Mouse (Mus musculus) erythroid progenitor cell, adult 5-6 weeks (primary cell): ENCODE data around the gene Fubp3. TPM values are rescaled to one million over a fixed set of nuclear protein-coding genes. Genes with fewer than 3 reads are reported as not detected.

Experiments
- ATAC-seq: replicated peaks from 2 replicates; pipeline ENCODE4 v1.8.0; 2016; ENCODE audit warnings: moderate number of reproducible peaks, mild to moderate bottlenecking, moderate TSS enrichment, inconsistent platforms; ENCODE audit not compliant: poor library complexity, low FRiP score, severe bottlenecking
- total RNA-seq, 2 experiments: library from RNA; stranded (forward) in 1 of 2; stranded (reverse) in 1 of 2; fragments of 150-400 nt in 1 of 2; fragments of 186-747, 209-891 nt in 1 of 2; gene quantifications; 2 replicates each; pipeline versions ENCODE4 v1.2.3 to v1.2.4; 2015 to 2017; ENCODE audit warnings: low replicate concordance in 2 of 2

The Fubp3 gene
- total RNA-seq, 2 experiments from 2014 or later = 3.4 to 3.6 TPM

DNA sequence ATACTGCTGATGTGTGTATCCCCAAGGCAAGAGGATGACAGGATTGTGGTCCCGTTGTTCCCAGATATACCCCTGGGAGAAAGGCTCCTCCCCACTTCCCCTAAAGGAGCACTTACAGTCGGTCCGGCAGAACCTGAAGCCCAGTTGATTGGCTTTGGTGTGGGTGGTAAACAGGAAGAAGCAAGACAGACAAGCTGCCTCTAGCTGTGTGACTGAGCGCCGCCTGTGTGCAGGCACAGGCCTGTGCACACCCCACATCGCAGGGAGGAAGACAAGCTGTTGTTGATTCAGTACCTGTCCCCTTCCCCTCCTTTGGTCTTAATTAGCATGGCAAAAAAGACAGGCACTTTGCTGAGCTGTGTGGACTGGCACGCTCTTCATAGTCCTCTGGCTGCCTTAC, 41.3 kb downstream of the Fubp3 start:
- no peak for ATAC-seq

GRCm38 (mm10) chr2:31618484-31619161, 46.2 kb downstream of the Fubp3 start:
- no peak for ATAC-seq

DNA sequence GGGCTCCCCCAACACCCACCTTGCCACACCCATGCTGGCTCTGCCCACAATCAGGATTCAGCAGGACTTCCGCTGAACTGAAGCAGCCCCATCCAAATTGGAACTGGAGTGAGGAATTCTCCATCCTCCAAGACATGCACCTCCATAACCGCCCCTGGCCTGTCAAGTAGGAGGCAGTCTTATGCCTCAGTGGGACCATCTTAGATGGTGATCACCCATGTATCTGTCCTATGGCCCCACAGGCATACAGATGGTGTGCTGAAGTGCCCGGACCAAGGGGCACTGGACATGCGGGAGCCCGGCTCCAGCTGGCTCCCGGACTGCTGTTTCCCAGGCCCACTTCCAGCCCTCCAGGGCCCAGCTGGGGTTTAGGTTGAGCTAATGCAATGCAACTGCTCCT, 46.8 kb downstream of the Fubp3 start:
- no peak for ATAC-seq

DNA sequence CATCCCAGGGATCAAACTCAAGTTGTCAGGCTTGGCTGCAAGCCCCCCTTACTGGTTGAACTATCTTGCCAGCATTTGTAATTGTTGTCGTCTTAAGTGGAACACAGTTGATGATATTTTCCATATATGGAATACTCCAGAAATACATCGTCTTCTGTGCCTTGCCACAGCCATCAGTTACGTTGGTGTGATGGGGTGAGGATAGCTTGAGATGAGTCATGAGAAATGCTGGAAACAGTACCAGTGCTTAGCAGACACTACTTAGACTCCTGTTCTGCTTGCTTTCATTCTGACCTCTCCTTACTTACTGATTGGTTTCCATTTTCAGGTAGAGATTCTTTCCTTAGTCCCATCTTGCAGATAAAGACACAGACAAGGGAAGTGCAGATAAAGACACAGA, 61.1 kb downstream of the Fubp3 start:
- no peak for ATAC-seq

- no peak for ATAC-seq
Measured at GRCm38 (mm10) chr2:31635281-31636137, 63.1 kb downstream of the Fubp3 start.

DNA sequence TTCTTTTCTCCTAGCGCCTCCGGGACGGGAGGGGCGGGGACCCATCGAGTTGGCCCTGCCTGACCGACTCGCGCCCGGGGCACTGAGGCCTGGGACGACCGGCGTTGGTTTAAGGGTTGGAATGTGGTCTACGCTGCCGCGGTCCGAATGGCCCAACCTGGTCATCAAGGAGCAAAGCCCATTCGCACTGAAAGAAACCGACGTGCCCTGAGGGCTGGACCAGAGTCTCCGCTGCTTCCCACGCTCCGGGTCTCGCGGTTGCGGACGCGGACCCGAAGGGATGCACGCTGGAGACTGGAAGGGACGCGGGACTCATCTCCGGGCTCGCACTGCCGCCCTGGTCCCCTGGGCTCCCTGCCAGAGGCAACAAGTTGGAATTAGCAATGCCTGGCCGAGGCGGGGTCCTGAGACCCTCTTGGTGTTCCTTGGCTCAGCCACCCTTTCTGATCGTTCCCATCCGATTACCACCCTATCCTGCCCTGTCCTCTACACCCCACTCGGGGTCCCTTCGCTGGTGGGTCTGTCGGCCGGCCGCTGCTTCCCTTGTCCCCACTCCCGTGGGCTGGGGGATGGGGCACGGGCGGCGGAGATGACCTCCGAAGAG, 63.8 kb downstream of the Fubp3 start:
- no peak for ATAC-seq

- ATAC-seq = no peak
Measured at GRCm38 (mm10) chr2:31636742-31637141, 64.3 kb downstream of the Fubp3 start.

DNA sequence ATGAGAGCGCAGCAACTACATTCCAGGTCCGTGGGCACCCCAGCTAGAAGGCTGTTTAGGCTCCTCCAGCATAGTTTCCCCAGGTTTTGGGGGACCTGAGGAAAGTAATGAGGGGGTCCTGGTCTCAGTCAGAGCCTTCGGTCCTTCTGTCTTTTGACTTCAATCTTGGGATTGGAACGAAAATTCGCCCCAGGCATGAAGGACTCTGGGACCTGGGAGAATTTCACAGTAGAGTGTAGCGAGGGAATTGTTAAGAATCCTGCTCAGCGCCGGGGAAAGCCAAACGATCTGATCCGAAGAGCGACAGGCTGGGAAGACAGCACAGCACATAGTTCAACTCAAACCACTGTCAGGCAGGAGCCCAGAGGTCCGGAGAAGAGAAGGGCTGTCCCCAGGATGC, 64.9 kb downstream of the Fubp3 start:
- ATAC-seq = no peak

- no peak for ATAC-seq
Measured at GRCm38 (mm10) chr2:31637807-31638206, 65.4 kb downstream of the Fubp3 start.

DNA sequence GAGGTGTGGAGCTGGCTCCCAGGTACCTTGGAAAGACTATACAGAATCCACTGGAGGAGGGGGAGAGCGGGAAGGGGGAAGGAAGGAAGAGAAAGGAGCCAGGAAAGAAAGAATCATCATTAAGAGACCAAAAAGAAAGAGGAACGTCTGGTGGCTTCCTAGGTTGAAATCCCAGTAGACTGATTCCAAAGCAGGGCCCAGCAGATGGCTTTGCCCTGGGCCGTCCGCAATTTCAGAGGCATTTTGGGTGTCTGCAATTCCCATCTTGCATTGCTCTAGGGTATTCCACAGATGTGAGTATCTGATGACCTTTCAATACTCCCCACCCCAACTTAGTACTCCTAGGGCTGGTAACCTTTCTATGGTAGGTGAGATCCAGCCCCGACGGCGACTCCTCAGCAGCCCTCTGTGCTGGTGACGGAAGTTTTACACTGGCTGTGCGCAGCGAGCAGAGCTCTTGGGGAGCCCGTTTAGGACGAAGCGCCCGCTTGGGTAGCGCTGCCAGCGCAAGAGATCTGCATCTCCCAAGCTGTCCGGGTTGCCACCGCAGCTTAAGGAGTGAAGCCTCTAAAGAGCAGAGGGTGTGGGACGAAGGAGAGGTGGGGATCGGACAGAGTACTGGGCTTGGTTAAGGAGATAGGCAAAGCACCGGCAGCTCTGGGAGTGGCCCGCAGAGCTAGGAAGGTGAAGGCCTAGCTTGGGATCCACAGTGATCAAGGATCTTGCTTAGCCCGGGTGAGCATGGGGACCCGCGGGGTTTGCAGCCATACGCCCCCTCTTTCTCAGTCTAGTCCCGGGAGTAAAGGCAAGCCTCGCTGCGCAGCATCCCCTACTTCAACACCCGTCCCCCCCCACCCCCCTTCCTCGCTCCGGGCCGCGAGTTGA, 66.4 kb downstream of the Fubp3 start:
- no peak for ATAC-seq

DNA sequence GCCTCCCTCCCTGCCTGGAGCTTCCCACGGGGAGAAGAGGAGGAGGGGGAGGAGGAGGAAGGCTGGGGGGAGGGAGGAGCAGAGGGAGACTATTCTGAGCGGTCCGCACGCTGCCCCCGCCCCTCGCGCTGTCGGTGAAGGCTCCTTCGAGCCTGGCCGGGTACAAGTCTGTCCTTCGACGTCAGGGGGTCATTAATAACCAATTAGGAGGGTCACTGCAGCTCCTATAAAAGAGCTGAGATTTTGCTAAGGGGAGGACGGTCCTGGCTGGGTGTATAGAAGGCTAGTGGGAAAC, 67.0 kb downstream of the Fubp3 start:
- ATAC-seq = no peak

- no peak for ATAC-seq
Measured at GRCm38 (mm10) chr2:31639901-31640608, 67.6 kb downstream of the Fubp3 start, which contains the start of gene Prdm12. Prdm12 (plus strand) TSS chr2:31640037.

DNA sequence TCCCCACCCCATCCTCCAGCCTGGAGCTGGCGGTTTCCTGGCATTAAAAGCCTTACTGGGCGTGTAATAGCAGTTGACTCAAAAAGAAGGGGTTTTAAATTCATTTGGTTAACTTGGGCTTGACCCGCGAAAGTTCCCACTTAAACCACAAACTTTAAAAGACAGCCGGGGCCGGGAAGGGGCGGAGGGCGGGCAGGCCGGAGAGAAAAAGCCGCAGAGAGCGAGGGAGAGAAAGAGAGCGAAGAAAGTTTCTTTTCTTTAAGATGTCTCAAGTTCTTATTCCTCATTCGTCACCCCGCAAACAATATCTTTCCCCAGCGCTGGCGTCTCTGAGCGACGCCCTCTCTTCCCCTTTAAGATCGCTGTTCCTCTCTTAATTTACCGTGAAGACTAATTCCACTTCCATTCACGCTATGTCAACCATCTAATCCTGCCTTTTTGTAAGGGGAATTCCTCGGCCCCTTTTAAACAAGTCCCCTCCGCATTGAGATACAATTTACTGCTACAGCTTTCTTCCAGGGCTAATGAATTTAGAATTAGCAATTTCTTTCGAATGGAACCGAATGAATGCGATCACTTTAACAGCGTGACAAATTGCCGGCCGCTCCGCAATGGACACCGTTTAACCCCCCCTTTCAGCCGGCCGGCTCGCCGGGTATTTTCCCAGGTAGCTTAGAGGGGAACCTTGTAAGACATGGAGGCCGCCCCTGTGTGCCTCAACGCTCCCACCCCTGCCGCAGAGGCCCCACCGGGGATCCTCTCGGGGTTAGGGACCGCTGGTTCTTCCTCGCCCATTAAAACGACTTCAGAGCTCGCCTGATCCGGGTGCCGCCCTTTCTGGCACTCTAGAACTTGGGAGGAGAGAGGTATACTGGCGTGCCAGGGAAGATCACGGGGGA, 68.4 kb downstream of the Fubp3 start:
- ATAC-seq = no peak

- no peak for ATAC-seq
Measured at GRCm38 (mm10) chr2:31641508-31641830, 69.0 kb downstream of the Fubp3 start.

GRCm38 (mm10) chr2:31641929-31642328, 69.5 kb downstream of the Fubp3 start:
- no peak for ATAC-seq

DNA sequence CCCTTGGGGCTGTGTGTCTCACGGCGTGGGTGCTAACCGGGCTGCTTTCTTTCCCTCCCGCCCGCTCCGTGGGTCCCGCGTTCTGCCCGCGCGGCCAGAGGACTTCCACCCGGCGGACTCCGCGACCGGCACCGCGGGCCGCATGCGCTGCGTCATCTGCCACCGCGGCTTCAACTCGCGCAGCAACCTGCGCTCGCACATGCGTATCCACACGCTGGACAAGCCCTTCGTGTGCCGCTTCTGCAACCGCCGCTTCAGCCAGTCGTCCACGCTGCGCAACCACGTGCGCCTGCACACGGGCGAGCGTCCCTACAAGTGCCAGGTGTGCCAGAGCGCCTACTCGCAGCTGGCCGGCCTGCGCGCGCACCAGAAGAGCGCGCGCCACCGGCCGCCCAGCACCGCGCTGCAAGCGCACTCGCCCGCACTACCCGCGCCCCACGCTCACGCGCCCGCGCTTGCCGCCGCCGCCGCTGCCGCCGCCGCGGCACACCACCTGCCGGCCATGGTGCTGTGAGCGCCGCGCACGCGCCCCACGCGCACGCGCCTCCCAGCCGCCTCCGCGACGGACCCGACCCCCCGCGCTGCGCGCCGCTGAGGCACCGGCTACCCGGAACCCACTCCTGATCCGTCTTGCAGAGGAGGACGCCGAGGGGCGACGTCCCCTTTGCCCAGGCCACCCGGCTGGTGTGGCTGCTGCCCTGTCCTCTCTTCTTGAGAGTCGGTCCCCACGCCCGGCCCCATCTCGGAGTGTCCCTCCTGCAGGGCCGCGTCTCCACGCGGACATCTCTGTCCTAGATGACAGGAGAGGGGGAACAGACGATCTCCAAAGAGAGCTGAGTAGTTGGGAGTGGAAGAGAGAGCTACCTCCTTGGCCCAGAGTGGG, 81.8 kb downstream of the Fubp3 start:
- no peak for ATAC-seq

- ATAC-seq = no peak
Measured at GRCm38 (mm10) chr2:31654854-31655559, 82.6 kb downstream of the Fubp3 start.
